Mouse (Mus musculus) testis, adult 2 months (tissue): ENCODE measurements at regions not wholly inside any gene's neighbourhood (a gene's known extent, or its start where the extent isn't known, plus 50 kb on each side); places are given as distances from the start of the nearest gene placed in this dataset.

ENCODE experiments used
- H3K27ac ChIP-seq: fragments of 200-500 bp; 2 replicates; pipeline ENCODE4 v1.5.1; 2012; ENCODE audit warnings: low read depth, low read length; ENCODE audit not compliant: control insufficient read depth, insufficient read depth
- H3K27me3 ChIP-seq: fragments of 200-500 bp; 2 replicates; pipeline ENCODE4 v1.6.1; 2012; ENCODE audit warnings: mild to moderate bottlenecking, low read length, moderate library complexity; ENCODE audit not compliant: control insufficient read depth, insufficient read depth
- H3K36me3 ChIP-seq: fragments of 200-500 bp; 2 replicates; pipeline ENCODE4 v1.6.1; 2012; ENCODE audit warnings: mild to moderate bottlenecking, low read length; ENCODE audit not compliant: control insufficient read depth, insufficient read depth
- H3K4me1 ChIP-seq: fragments of 200-500 bp; 2 replicates; pipeline ENCODE4 v1.6.1; 2012; ENCODE audit warnings: low read length; ENCODE audit not compliant: control insufficient read depth, insufficient read depth
- H3K4me3 ChIP-seq: fragments of 200-500 bp; 2 replicates; pipeline ENCODE4 v1.5.1; 2012; ENCODE audit warnings: low read depth, mild to moderate bottlenecking, low read length, moderate library complexity, mixed read lengths; ENCODE audit not compliant: control insufficient read depth
- CTCF ChIP-seq: fragments of 200-500 bp; IDR thresholded peaks from 2 replicates; pipeline ENCODE4 v1.5.1; 2012; ENCODE audit warnings: low read depth, mild to moderate bottlenecking, inconsistent platforms, low read length, moderate library complexity; ENCODE audit not compliant: control insufficient read depth, insufficient read depth, insufficient replicate concordance
- POLR2A ChIP-seq: fragments of 200-500 bp; IDR thresholded peaks from 2 replicates; pipeline ENCODE4 v1.6.1; 2012; ENCODE audit warnings: low read depth, mild to moderate bottlenecking, inconsistent platforms, low read length, moderate library complexity; ENCODE audit not compliant: control insufficient read depth

GRCm38 (mm10) chr6:84328030-84328390 lies 265.7 kb downstream of the Cyp26b1 start:
- H3K27me3 ChIP-seq: no peaks in the 10 kb centered on the region
- no peak for TF ChIP-seq CTCF
- no peak for TF ChIP-seq POLR2A
- no peak overlapping the region for H3K27ac ChIP-seq
- H3K4me3 ChIP-seq: no peak overlapping the region
- H3K36me3 ChIP-seq: no peaks in the 10 kb centered on the region
- H3K4me1 ChIP-seq: no peaks in the 10 kb centered on the region

- Histone ChIP-seq H3K27ac (peak overlapping the region; percentile 3; the same call in 1 of the 2 replicates), H3K36me3 (no peaks in the 10 kb centered on the region), H3K4me1 (no peaks in the 10 kb centered on the region), H3K27me3 (no peaks in the 10 kb centered on the region), H3K4me3 (no peak overlapping the region)
- TF ChIP-seq POLR2A: no peak
- no peak for TF ChIP-seq CTCF
Observed at GRCm38 (mm10) chr6:84327306-84328029, 266.2 kb downstream of the Cyp26b1 start.

DNA sequence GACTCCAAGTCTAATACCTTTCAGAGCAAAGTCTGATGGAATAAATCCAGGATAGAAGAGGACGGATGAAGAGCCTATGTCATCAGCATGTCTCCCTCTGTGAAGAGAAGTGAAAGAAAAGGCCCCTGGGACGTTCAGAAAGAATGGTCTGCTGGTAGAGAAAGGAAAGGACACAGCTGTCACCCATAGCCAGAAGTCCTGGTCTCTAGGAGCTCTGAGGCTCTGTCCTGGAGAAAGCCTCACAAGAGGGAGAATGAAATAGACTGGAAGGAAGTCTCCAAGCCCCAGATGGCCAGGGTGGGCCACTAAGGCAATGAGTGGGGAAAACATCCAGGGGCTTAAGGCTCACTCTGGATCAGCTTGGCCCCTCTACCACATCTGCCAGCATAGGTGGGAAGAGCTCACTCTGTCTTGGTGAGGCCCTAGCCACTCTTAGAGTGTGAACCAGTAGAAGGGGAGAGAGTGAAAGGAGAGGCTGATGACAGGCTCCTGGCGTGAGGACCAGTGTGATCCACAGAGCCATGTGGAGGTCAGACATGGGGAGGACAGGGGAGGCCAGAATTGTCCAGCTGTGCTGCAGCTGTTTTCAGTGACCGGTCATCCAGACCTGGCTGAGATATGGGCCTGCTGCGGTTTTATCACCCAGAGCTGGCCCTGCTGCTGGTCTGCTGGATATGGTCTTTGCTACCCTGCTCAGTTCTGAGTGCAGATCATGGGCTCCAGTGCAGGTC lies 268.2 kb downstream of the Cyp26b1 start:
- Histone ChIP-seq H3K36me3 (no peaks in the 10 kb centered on the region), H3K4me3 (no peak overlapping the region), H3K27me3 (no peaks in the 10 kb centered on the region), H3K4me1 (no peaks in the 10 kb centered on the region), H3K27ac (no peak overlapping the region)
- no peak for TF ChIP-seq CTCF
- no peak for TF ChIP-seq POLR2A

DNA sequence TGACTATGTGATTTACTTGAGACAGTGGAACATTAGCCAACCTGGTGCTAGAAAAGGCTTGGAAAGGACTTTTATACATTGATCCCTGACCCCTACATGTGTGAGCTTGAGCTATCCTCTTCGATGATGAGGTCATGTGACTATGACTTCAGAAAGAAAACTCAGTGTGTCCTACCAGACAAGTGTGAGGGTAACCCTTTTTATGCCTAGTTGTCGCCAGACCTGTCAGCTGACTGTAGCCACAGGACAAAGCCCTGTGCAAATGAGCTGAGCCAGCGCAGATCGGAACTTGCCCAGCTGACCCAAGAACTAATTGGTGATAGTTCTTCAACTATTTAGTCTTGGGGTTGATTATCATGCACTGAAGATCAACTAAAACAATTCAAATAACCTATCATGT lies 269.5 kb downstream of the Cyp26b1 start:
- no peak overlapping the region for H3K4me3 ChIP-seq
- H3K36me3 ChIP-seq: no peaks in the 10 kb centered on the region
- TF ChIP-seq POLR2A (no peak), CTCF (no peak)
- H3K27me3 ChIP-seq: no peaks in the 10 kb centered on the region
- no peak overlapping the region for H3K27ac ChIP-seq
- no peaks in the 10 kb centered on the region for H3K4me1 ChIP-seq

DNA sequence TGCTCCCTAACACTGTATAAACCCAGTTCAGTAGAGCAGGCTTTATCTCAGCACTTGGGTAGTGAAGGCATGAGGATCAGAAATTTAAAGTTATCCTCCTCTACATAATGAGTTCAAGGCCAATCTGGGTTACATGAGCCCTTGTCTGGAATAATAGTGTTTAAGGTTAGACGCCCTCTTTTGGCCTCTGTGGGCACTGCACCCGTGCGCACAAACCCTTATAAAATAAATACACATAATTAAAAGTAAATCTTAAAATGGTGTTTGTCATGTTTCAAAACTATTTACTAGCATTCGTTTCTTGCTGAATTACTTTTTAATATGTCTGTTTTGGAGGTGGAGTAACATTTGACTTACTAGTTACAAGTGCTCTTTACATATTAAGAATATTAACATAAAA lies 271.2 kb downstream of the Cyp26b1 start:
- Histone ChIP-seq H3K4me3 (no peak overlapping the region), H3K27ac (no peak overlapping the region), H3K36me3 (no peaks in the 10 kb centered on the region), H3K4me1 (no peaks in the 10 kb centered on the region), H3K27me3 (no peaks in the 10 kb centered on the region)
- TF ChIP-seq POLR2A (no peak), CTCF (peak; percentile 13; the same call in 1 of the 2 replicates)

DNA sequence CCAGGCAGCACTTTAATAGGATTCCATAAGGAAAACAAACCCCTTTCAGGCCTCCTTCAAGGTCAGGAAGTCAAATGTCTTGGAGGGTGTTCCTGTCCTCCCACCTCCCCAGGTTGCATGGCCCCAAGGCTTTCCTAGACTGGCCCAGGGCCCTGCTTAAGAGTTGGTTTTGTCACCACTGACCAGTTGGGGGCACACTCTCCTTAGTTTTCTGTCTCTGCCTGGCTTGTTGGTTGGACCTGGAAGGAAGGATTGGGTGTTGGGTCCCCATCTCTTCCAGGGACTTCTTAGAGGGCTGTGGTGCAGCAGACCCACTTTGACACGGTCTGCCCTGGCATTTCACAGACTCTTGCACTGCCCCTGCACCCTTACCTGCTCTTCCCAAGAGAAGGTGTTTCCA lies 273.1 kb downstream of the Cyp26b1 start:
- peak; percentile 29; the same call in 1 of the 2 replicates for TF ChIP-seq CTCF
- TF ChIP-seq POLR2A: no peak
- H3K27ac ChIP-seq: no peak overlapping the region
- H3K4me3 ChIP-seq: no peak overlapping the region

GRCm38 (mm10) chr6:84318774-84319173 lies 274.9 kb downstream of the Cyp26b1 start:
- no peak for TF ChIP-seq CTCF
- no peak for TF ChIP-seq POLR2A
- H3K27ac ChIP-seq: no peak overlapping the region
- peaks cover 2% of the 10 kb centered on the region; the same call in 1 of the 2 replicates for H3K4me1 ChIP-seq

More for the DNA sequence above, 273.1 kb downstream of the Cyp26b1 start:
- no peaks in the 10 kb centered on the region for H3K27me3 ChIP-seq
- no peaks in the 10 kb centered on the region for H3K36me3 ChIP-seq
- no peaks in the 10 kb centered on the region for H3K4me1 ChIP-seq

More at GRCm38 (mm10) chr6:84318774-84319173, 274.9 kb downstream of the Cyp26b1 start:
- Histone ChIP-seq H3K4me3 (no peak overlapping the region), H3K27me3 (no peaks in the 10 kb centered on the region), H3K36me3 (no peaks in the 10 kb centered on the region)
